Mouse (Mus musculus) liver, postnatal 0 days (tissue): ENCODE data around the gene L3hypdh. TPM values are rescaled to one million over a fixed set of nuclear protein-coding genes. Genes with fewer than 3 reads are reported as not detected.

Experiments used
- ATAC-seq: fragments of 200-750 bp; cut with Nextera tagmentation; 2 replicates; pipeline ENCODE4 v1.8.0; 2017; ENCODE audit warnings: mild to moderate bottlenecking, moderate library complexity
- DNase-seq: peaks from one replicate; pipeline ENCODE4 v3.0.0-alpha.2; 2016
- H3K27ac ChIP-seq: fragments of 300-500 bp; sonication (generic); 2 replicates; pipeline ENCODE4 v1.5.1; 2014; ENCODE audit warnings: antibody characterized with exemption, moderate library complexity, mild to moderate bottlenecking, low read depth
- H3K27me3 ChIP-seq: fragments of 300-500 bp; sonication (generic); 2 replicates; pipeline ENCODE4 v1.6.1; 2014; ENCODE audit warnings: low read length, control low read depth, mixed read lengths; ENCODE audit not compliant: insufficient read depth
- H3K36me3 ChIP-seq: fragments of 300-500 bp; sonication (generic); replicated peaks from 2 replicates; pipeline ENCODE4 v1.6.1; 2014; ENCODE audit warnings: mild to moderate bottlenecking, control low read depth, low read length, moderate library complexity, mixed read lengths; ENCODE audit not compliant: insufficient read depth
- H3K4me1 ChIP-seq: fragments of 300-500 bp; sonication (generic); 2 replicates; pipeline ENCODE4 v1.6.1; 2014; ENCODE audit warnings: antibody characterized with exemption, mild to moderate bottlenecking, control low read depth; ENCODE audit not compliant: insufficient read depth
- H3K4me2 ChIP-seq: fragments of 300-500 bp; sonication (generic); 2 replicates; pipeline ENCODE4 v1.6.1; 2014; ENCODE audit warnings: low read depth, mild to moderate bottlenecking, low read length, moderate library complexity, mixed read lengths
- H3K4me3 ChIP-seq: fragments of 300-500 bp; sonication (generic); 2 replicates; pipeline ENCODE4 v1.5.1; 2014; ENCODE audit warnings: low read depth, low read length
- H3K9ac ChIP-seq: fragments of 300-500 bp; sonication (generic); replicated peaks from 2 replicates; pipeline ENCODE4 v1.6.1; 2014; ENCODE audit warnings: mild to moderate bottlenecking, moderate library complexity
- H3K9me3 ChIP-seq: fragments of 300-500 bp; sonication (generic); 2 replicates; pipeline ENCODE4 v1.6.1; 2016; ENCODE audit warnings: mild to moderate bottlenecking, control low read depth, low read length, mixed read lengths
- CTCF ChIP-seq: sonication (generic); IDR thresholded peaks from 2 replicates; pipeline ENCODE4 v1.5.1; 2016; ENCODE audit warnings: antibody characterized with exemption, low read depth
- EP300 ChIP-seq: IDR thresholded peaks from 2 replicates; pipeline ENCODE4 v1.6.1; 2016; ENCODE audit warnings: antibody characterized with exemption, low read depth, mild to moderate bottlenecking
- WGBS: fragments of 180-500 bp; shearing (Covaris S2); extraction: QIAGEN DNeasy Blood & Tissue Kit; methylation state at CpG from one replicate; pipeline ENCODE4 v1.1.7; 2014; ENCODE audit not compliant: insufficient replicate concordance; 5-methylcytosine and 5-hydroxymethylcytosine counted together
- microRNA-seq: library from miRNA; unstranded; fragments of <30 nt; microRNA quantifications from one replicate; pipeline ENCODE4, GENCODE M21; 2016
- polyA plus RNA-seq: library from polyadenylated mRNA; unstranded; fragments of >200 nt; fragmentation: Nextera tagmentation; extraction: Ambion mirVana; gene quantifications from 2 replicates; pipeline ENCODE4 v1.2.1, GENCODE M21; 2015

Gene L3hypdh
- polyA plus RNA-seq, 1 experiment from 2014 or later, result 19.2 TPM

DNA sequence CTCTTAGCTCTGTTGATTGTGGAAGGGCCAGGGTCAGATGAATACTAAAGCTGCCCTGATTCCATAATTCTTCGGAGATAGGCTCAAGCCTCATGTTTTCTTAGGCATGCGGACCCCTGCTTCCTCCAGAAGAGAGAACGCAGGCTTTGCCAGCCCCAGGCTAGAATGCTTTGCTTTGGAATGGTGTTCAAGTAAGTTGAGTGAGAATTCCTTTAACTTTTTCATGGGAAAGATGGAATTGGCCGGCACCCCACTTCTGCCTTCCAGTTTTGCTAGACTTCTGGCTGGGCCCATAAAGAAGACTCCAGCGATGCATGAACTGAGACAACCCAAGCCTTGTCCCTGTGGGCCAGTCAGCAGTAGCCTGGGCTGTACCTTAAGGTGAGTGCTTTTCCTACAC is 54.1 kb downstream of the L3hypdh start:
- Histone ChIP-seq H3K4me2 (no peak overlapping the region), H3K36me3 (no peaks in the 10 kb centered on the region), H3K4me1 (no peaks in the 10 kb centered on the region), H3K27ac (no peak overlapping the region), H3K9ac (no peak overlapping the region), H3K9me3 (no peaks in the 10 kb centered on the region), H3K4me3 (no peak overlapping the region), H3K27me3 (no peaks in the 10 kb centered on the region)
- 82% methylated on average over 5 of the region's 5 CpGs for WGBS
- DNase-seq, result no peak
- TF ChIP-seq CTCF (no peak), EP300 (no peak)
- ATAC-seq, result no peak

DNA sequence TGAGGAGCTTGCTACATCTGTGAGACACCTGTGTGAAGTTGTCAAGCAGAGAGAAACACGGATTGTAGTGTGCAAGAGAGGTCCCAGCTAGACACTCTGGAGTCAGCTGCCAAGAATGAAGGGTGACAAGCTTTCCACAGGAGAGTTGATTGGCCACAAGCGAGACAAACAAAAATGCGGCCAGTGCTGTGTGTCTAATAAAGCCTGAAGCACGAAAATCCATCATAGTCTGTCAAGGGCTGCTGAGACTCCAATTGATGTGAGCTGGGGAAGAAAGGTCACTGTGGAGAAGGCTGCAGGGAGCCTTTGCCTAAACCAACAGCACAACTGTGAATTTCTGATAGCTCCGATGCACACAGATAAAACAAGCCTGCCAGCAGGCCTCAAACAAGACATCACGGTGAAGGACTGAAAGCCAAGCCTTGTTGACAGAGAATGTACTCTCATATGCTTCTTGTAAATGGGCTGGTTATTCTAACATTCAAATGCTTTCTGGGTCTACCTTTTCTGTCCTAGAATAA is 59.9 kb downstream of the L3hypdh start:
- Histone ChIP-seq H3K4me1 (no peaks in the 10 kb centered on the region), H3K4me3 (no peak overlapping the region), H3K27ac (no peak overlapping the region), H3K4me2 (no peak overlapping the region), H3K36me3 (no peaks in the 10 kb centered on the region), H3K9ac (no peak overlapping the region), H3K9me3 (0 out of 2 replicates have a peak, but pooled peaks cover 6% of the 10 kb centered on the region), H3K27me3 (no peaks in the 10 kb centered on the region)
- WGBS, result 66% methylated on average over 6 of the region's 6 CpGs
- DNase-seq, result no peak
- ATAC-seq, result no peak
- TF ChIP-seq EP300 (no peak), CTCF (no peak)

DNA sequence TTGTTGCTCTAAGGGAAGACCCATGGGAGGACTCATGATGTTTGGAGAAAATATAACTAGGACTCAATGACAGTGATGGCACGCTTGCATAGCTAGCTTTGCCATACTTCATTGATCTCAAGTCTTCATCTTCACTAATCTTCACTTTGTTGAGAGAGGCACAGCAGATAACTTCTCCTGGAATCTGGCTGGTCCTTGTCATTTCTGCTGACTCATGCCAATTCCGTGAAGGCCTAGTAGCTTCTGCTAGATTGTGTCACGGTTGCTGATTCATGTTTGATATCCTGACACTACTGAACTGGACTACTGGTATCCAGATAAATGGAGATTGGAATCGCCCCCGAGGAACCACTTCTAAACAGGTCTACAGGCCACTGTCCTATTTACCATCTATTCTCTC is 61.7 kb downstream of the L3hypdh start:
- no peak for DNase-seq
- Histone ChIP-seq H3K9me3 (0 out of 2 replicates have a peak, but pooled peaks cover 6% of the 10 kb centered on the region), H3K4me1 (no peaks in the 10 kb centered on the region), H3K4me2 (no peak overlapping the region), H3K27ac (no peak overlapping the region), H3K4me3 (no peak overlapping the region), H3K27me3 (no peaks in the 10 kb centered on the region), H3K9ac (no peak overlapping the region), H3K36me3 (no peaks in the 10 kb centered on the region)
- no peak for TF ChIP-seq EP300
- TF ChIP-seq CTCF, result no peak
- no peak for ATAC-seq
- WGBS, result 87% methylated on average over 5 of the region's 5 CpGs

Small RNA genes within 50 kb of the gene (microRNA-seq; reads per million reads assigned to microRNA genes)
- not detected for gene Gm24466

Other genes starting within 250 kb of the L3hypdh start
- gene Gpr135, start 14.3 kb downstream of the L3hypdh start, polyA plus RNA-seq, result 0.60 and 0.75 TPM in 2 replicates
- gene Jkamp, start 150 bp upstream of the L3hypdh start, polyA plus RNA-seq, result 28.1 and 28.6 TPM in 2 replicates
- not detected in 2 replicates for gene Ccdc175, start 99.6 kb upstream of the L3hypdh start, polyA plus RNA-seq